ENCODE assay signal across 10 mouse cellular contexts in genomic region chr1:134823323-134823722, GRCm38 (mm10).
A peak's percentile ranks its signal among the peaks of the same experiment; 100 is the strongest.
DNase-seq lines count a peak whose midpoint lies in the region; ATAC-seq and TF ChIP-seq lines count a peak whose summit lies in the region.
"Had no signal": no experiment of that assay in that cellular context is flagged by ENCODE, and none has a peak within 500 bp of the region (broad histone marks: within the 10 kb centered on the region; RNA-seq: fewer than 3 reads in every experiment).

No protein-coding gene starts in this region.

- no peak for TF ChIP-seq CTCF in lung, postnatal 0 days (IDR thresholded peaks at IDR 0.05)
- no peak for TF ChIP-seq CTCF in lung, adult 2 months (IDR thresholded peaks at IDR 0.05; ENCODE audit: insufficient read depth, low read length)

- H3K36me3 ChIP-seq in lung, postnatal 0 days (ENCODE audit: insufficient read depth, low read length): no peaks in the 10 kb centered on the region
- peaks cover 12% of the 10 kb centered on the region for H3K36me3 ChIP-seq in heart, embryonic 15.5 days
- H3K36me3 ChIP-seq in stomach, embryonic 16.5 days (ENCODE audit: control insufficient read depth, insufficient read depth, low read length): no peaks in the 10 kb centered on the region
- H3K36me3 ChIP-seq in forebrain, embryonic 11.5 days (ENCODE audit: control insufficient read depth, insufficient read depth, low read length): no peaks in the 10 kb centered on the region

- H3K27ac ChIP-seq in lung, postnatal 0 days (ENCODE audit: low read length): no peak overlapping the region
- peak overlapping the region; percentile 76 for H3K27ac ChIP-seq in heart, embryonic 15.5 days
- peak overlapping the region; percentile 85 for H3K27ac ChIP-seq in stomach, embryonic 16.5 days (ENCODE audit: low read length)
- H3K27ac ChIP-seq in forebrain, embryonic 11.5 days (ENCODE audit: low read depth, low read length): no peak overlapping the region

- ATAC-seq in lung, postnatal 0 days: peak; percentile 47
- ATAC-seq in heart, embryonic 15.5 days (replicated peaks; ENCODE audit: insufficient number of reproducible peaks, insufficient read depth, low FRiP score, low read depth): 0 out of 2 replicates have a peak, but pooled peaks have one; percentile 31
- ATAC-seq in stomach, embryonic 16.5 days (ENCODE audit: insufficient read depth, low FRiP score): no peak
- no peak for ATAC-seq in forebrain, embryonic 11.5 days (replicated peaks; ENCODE audit: low FRiP score)

- no peak for TF ChIP-seq POLR2A in lung, adult 2 months (IDR thresholded peaks at IDR 0.05; ENCODE audit: borderline replicate concordance, extremely low read depth, low read depth, low read length)

- peak; percentile 14 for DNase-seq in adrenal gland, postnatal 14 days
- DNase-seq in adrenal gland, adult 18-20 months (ENCODE audit: low spot score in 2 of 2): no peak
- DNase-seq in lung, postnatal 0 days (ENCODE audit: low spot score): no peak
- DNase-seq in lung, adult 2 months: no peak
- no peak for DNase-seq in kidney, postnatal 10 days
- no peak for DNase-seq in forebrain, embryonic 11.5 days (ENCODE audit: low spot score)
- DNase-seq: kidney, adult 8-10 months had no signal

- H3K27me3 ChIP-seq in lung, postnatal 0 days (replicated peaks; ENCODE audit: insufficient read depth, low read length): no peaks in the 10 kb centered on the region
- H3K27me3 ChIP-seq in heart, embryonic 15.5 days: no peaks in the 10 kb centered on the region
- H3K27me3 ChIP-seq in stomach, embryonic 16.5 days (ENCODE audit: control insufficient read depth, insufficient read depth, low read length): no peaks in the 10 kb centered on the region
- H3K27me3 ChIP-seq in forebrain, embryonic 11.5 days (ENCODE audit: control insufficient read depth, insufficient read depth, low read length): no peaks in the 10 kb centered on the region
- H3K27me3 ChIP-seq: megakaryocyte, embryonic 14.5 days had no signal

- H3K4me3 ChIP-seq in lung, postnatal 0 days (ENCODE audit: low read depth, low read length): no peak overlapping the region
- no peak overlapping the region for H3K4me3 ChIP-seq in lung, adult 2 months (replicated peaks; ENCODE audit: extremely low read depth, low read depth, low read length)
- H3K4me3 ChIP-seq in heart, embryonic 15.5 days: no peak overlapping the region
- no peak overlapping the region for H3K4me3 ChIP-seq in stomach, embryonic 16.5 days (replicated peaks; ENCODE audit: low read length)
- H3K4me3 ChIP-seq in forebrain, embryonic 11.5 days (ENCODE audit: low read depth, low read length): no peak overlapping the region
- H3K4me3 ChIP-seq: megakaryocyte, embryonic 14.5 days had no signal

- TF ChIP-seq EP300 in lung, postnatal 0 days (IDR thresholded peaks at IDR 0.05): no peak

- no peak overlapping the region for H3K9ac ChIP-seq in lung, postnatal 0 days (replicated peaks; ENCODE audit: low read depth)
- H3K9ac ChIP-seq in heart, embryonic 15.5 days: no peak overlapping the region
- H3K9ac ChIP-seq in stomach, embryonic 16.5 days (ENCODE audit: low read length): no peak overlapping the region
- H3K9ac ChIP-seq in forebrain, embryonic 11.5 days (ENCODE audit: low read length): no peak overlapping the region

- 63% methylated on average over 8 of the region's 8 CpGs for WGBS in lung, postnatal 0 days
- 78% methylated on average over 8 of the region's 8 CpGs for WGBS in lung, adult 2 months
- 47% methylated on average over 8 of the region's 8 CpGs for WGBS in heart, embryonic 15.5 days
- 66% methylated on average over 8 of the region's 8 CpGs for WGBS in stomach, embryonic 16.5 days
- 79% methylated on average over 8 of the region's 8 CpGs for WGBS in forebrain, embryonic 11.5 days

- H3K9me3 ChIP-seq in lung, postnatal 0 days (ENCODE audit: low read length): no peaks in the 10 kb centered on the region
- no peaks in the 10 kb centered on the region for H3K9me3 ChIP-seq in heart, embryonic 15.5 days (replicated peaks)
- no peaks in the 10 kb centered on the region for H3K9me3 ChIP-seq in stomach, embryonic 16.5 days (replicated peaks; ENCODE audit: control insufficient read depth, low read length)
- H3K9me3 ChIP-seq in forebrain, embryonic 11.5 days (ENCODE audit: control insufficient read depth, low read length): no peaks in the 10 kb centered on the region
- H3K9me3 ChIP-seq: megakaryocyte, embryonic 14.5 days had no signal

- no peak overlapping the region for H3K4me2 ChIP-seq in lung, postnatal 0 days (replicated peaks; ENCODE audit: low read depth, low read length)
- H3K4me2 ChIP-seq in heart, embryonic 15.5 days: no peak overlapping the region
- H3K4me2 ChIP-seq in stomach, embryonic 16.5 days (ENCODE audit: low read depth, low read length): no peak overlapping the region
- H3K4me2 ChIP-seq in forebrain, embryonic 11.5 days (ENCODE audit: low read depth, low read length, severe bottlenecking): no peak overlapping the region

- H3K4me1 ChIP-seq in lung, postnatal 0 days (ENCODE audit: insufficient read depth, low read depth, low read length): 0 out of 2 replicates have a peak, but pooled peaks cover 5% of the 10 kb centered on the region
- H3K4me1 ChIP-seq in lung, adult 2 months (ENCODE audit: control insufficient read depth, insufficient read depth, low read length): no peaks in the 10 kb centered on the region
- H3K4me1 ChIP-seq in heart, embryonic 15.5 days (replicated peaks): peaks cover 28% of the 10 kb centered on the region
- peaks cover 8% of the 10 kb centered on the region; the same call in 1 of the 2 replicates for H3K4me1 ChIP-seq in stomach, embryonic 16.5 days (ENCODE audit: control insufficient read depth, insufficient read depth, low read length)
- peaks cover 2% of the 10 kb centered on the region; the same call in 1 of the 2 replicates for H3K4me1 ChIP-seq in forebrain, embryonic 11.5 days (replicated peaks; ENCODE audit: control insufficient read depth, insufficient read depth, low read length)
- H3K4me1 ChIP-seq: megakaryocyte, embryonic 14.5 days had no signal

Comparison
In these comparisons a context has a peak if more than half of its experiments do, and no peak if none do; other contexts are left out.
1. ATAC-seq: peak in lung, postnatal 0 days (single experiment) and heart, embryonic 15.5 days (single experiment); none in stomach, embryonic 16.5 days (single experiment) and forebrain, embryonic 11.5 days (single experiment).
2. H3K27ac ChIP-seq: peak in heart, embryonic 15.5 days (single experiment) and stomach, embryonic 16.5 days (single experiment); none in lung, postnatal 0 days (single experiment) and forebrain, embryonic 11.5 days (single experiment).